Mouse (Mus musculus) erythroblast, embryonic 14.5 days (primary cell): ENCODE measurements around the gene Plin5.

Experiments
- GATA1 ChIP-seq: IDR thresholded peaks from 2 replicates; pipeline ENCODE4 v1.6.1; 2012; ENCODE audit warnings: low read length, inconsistent platforms, mixed read lengths
- TAL1 ChIP-seq: IDR thresholded peaks from 3 replicates; pipeline ENCODE4 v1.6.1; 2012; ENCODE audit warnings: low read length, inconsistent platforms, mixed read lengths

DNA sequence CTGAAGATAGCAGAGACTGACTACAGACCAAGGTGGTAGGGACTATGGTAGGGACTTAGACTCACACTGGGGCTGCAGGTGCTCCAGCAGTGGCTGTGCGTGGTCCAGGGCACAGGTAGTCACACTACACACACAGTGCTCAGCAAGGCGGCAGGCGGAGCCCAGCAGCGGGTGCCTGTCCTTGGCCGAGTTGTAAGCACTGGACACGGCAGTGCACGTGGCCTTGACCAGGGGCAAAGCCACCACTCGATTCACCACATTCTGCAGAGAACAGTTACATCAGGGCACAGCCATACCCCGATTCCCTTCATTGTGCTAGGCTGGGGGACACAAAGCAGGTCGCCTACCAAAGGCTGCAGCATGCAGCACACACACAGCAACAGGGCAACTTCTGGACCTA lies 1.2 kb downstream of the Plin5 start:
- TF ChIP-seq TAL1 (no peak), GATA1 (no peak)
